Mouse (Mus musculus) lung, postnatal 4 days (tissue): ENCODE measurements around the gene Car15.
A peak's percentile ranks its signal among the peaks of the same experiment; 100 is the strongest.

Source experiments
- DNase-seq, 2 experiments: peaks; one replicate each; pipeline ENCODE4 v3.0.0; 2021

The Car15 gene

GRCm38 (mm10) chr16:17838051-17838450 lies at the start of gene Car15:
Car15 (minus strand) TSS chr16:17838364.
- no peak for DNase-seq

GRCm38 (mm10) chr16:17884116-17884515 lies 46.0 kb upstream of the Car15 start:
- no peak for DNase-seq

GRCm38 (mm10) chr16:17882196-17882595 lies 44.0 kb upstream of the Car15 start:
- DNase-seq: no peak

GRCm38 (mm10) chr16:17879571-17879970 lies 41.4 kb upstream of the Car15 start:
- DNase-seq: no peak

- DNase-seq: no peak
Measured at GRCm38 (mm10) chr16:17876096-17876495, 37.9 kb upstream of the Car15 start.

- no peak for DNase-seq
Measured at GRCm38 (mm10) chr16:17875174-17875573, 37.0 kb upstream of the Car15 start.

GRCm38 (mm10) chr16:17872995-17873394 lies 34.8 kb upstream of the Car15 start:
- DNase-seq: no peak

GRCm38 (mm10) chr16:17871248-17871647 lies 33.1 kb upstream of the Car15 start:
- no peak for DNase-seq

GRCm38 (mm10) chr16:17865770-17866169 lies 27.6 kb upstream of the Car15 start:
- DNase-seq: no peak

- no peak for DNase-seq
Measured at GRCm38 (mm10) chr16:17865293-17865692, 27.1 kb upstream of the Car15 start.

- DNase-seq: peak in 1 of 2 experiments; percentile 27
Measured at GRCm38 (mm10) chr16:17858592-17858991, 20.4 kb upstream of the Car15 start.

- DNase-seq: no peak
Measured at GRCm38 (mm10) chr16:17857157-17857556, 19.0 kb upstream of the Car15 start.

GRCm38 (mm10) chr16:17853263-17853662 lies 15.1 kb upstream of the Car15 start:
- DNase-seq: no peak

- no peak for DNase-seq
Measured at GRCm38 (mm10) chr16:17851860-17852259, 13.7 kb upstream of the Car15 start.

- no peak for DNase-seq
Measured at GRCm38 (mm10) chr16:17851331-17851730, 13.2 kb upstream of the Car15 start.

GRCm38 (mm10) chr16:17849486-17849885 lies 11.3 kb upstream of the Car15 start:
- no peak for DNase-seq

- DNase-seq: peak in 1 of 2 experiments; percentile 31
Measured at GRCm38 (mm10) chr16:17848928-17849327, 10.8 kb upstream of the Car15 start.

- no peak for DNase-seq
Measured at GRCm38 (mm10) chr16:17848431-17848830, 10.3 kb upstream of the Car15 start.

- no peak for DNase-seq
Measured at GRCm38 (mm10) chr16:17843701-17844365, 5.7 kb upstream of the Car15 start.

- DNase-seq: no peak
Measured at GRCm38 (mm10) chr16:17842437-17842836, 4.3 kb upstream of the Car15 start.

GRCm38 (mm10) chr16:17839976-17840375 lies 1.8 kb upstream of the Car15 start:
- no peak for DNase-seq

- DNase-seq: no peak
Measured at GRCm38 (mm10) chr16:17835481-17835880, 2.7 kb downstream of the Car15 start.

GRCm38 (mm10) chr16:17834543-17834942 lies 3.6 kb downstream of the Car15 start:
- DNase-seq: no peak

- DNase-seq: peak in 1 of 2 experiments; percentile 41
Measured at GRCm38 (mm10) chr16:17833681-17834399, 4.3 kb downstream of the Car15 start.

- peak in 1 of 2 experiments; percentile 34 for DNase-seq
Measured at GRCm38 (mm10) chr16:17833321-17833680, 4.9 kb downstream of the Car15 start.
